Comparison of ENCODE assay signal across 8 mouse cellular contexts in the genomic region with DNA sequence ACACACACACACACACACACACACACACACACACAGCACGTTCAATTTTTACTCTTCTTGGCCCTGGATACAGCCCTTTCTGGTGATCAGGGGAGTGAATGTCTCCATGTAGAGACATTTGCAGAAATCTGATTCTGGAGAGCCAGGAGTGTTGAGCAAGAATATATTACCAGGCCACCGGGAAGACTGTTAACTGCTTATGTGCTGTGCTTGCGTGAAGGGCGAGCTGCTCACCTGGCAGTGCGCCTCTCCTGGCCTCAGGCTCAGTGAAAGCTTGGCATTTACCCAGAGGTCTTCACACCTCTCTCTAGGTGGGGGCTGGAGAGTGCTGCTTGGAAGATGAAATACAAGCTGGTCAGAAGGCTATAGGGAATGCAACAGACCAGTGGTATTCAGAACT.
DNase-seq lines count a peak whose midpoint lies in the region; ATAC-seq lines count a peak whose summit lies in the region.
"Had no signal": no experiment of that assay in that cellular context is flagged by ENCODE, and none has a peak within 500 bp of the region (broad histone marks: within the 10 kb centered on the region; RNA-seq: fewer than 3 reads in every experiment).

No protein-coding gene starts in this region.

- WGBS in hindbrain, embryonic 15.5 days: 30% methylated on average over 5 of the region's 5 CpGs
- 17% methylated on average over 5 of the region's 5 CpGs for WGBS in limb, embryonic 15.5 days

- peak overlapping the region; percentile 55 for H3K4me2 ChIP-seq in hindbrain, embryonic 15.5 days
- peak overlapping the region; percentile 42 for H3K4me2 ChIP-seq in limb, embryonic 15.5 days

- H3K9ac ChIP-seq in hindbrain, embryonic 15.5 days: 0 out of 2 replicates have a peak overlapping the region, but pooled peaks have one; percentile 26
- no peak overlapping the region for H3K9ac ChIP-seq in limb, embryonic 15.5 days

- no peaks in the 10 kb centered on the region for H3K27me3 ChIP-seq in hindbrain, embryonic 15.5 days
- H3K27me3 ChIP-seq in limb, embryonic 15.5 days: no peaks in the 10 kb centered on the region

- ATAC-seq in hindbrain, embryonic 15.5 days (ENCODE audit: low FRiP score, low read depth): peak; percentile 47; the same call in 1 of the 2 replicates
- ATAC-seq in limb, embryonic 15.5 days (ENCODE audit: insufficient number of reproducible peaks, low FRiP score, low TSS enrichment, low read depth): no peak
- no peak for ATAC-seq in erythroid progenitor cell, adult 5-6 weeks (replicated peaks; ENCODE audit: low FRiP score, poor library complexity, severe bottlenecking)
- no peak for ATAC-seq in megakaryocyte, adult 5-6 weeks (ENCODE audit: poor library complexity, severe bottlenecking)

- H3K4me1 ChIP-seq in hindbrain, embryonic 15.5 days (replicated peaks): peaks cover 11% of the 10 kb centered on the region
- peaks cover 11% of the 10 kb centered on the region; the same call in 1 of the 2 replicates for H3K4me1 ChIP-seq in limb, embryonic 15.5 days

- no peak overlapping the region; the same call in 1 of the 2 replicates for H3K4me3 ChIP-seq in hindbrain, embryonic 15.5 days
- H3K4me3 ChIP-seq in limb, embryonic 15.5 days: no peak overlapping the region; the same call in 1 of the 2 replicates
- H3K4me3 ChIP-seq: myocyte had no signal

- H3K27ac ChIP-seq in hindbrain, embryonic 15.5 days (replicated peaks): peak overlapping the region; percentile 78
- H3K27ac ChIP-seq in limb, embryonic 15.5 days: peak overlapping the region; percentile 64; the same call in 1 of the 2 replicates

- H3K9me3 ChIP-seq in hindbrain, embryonic 15.5 days: no peaks in the 10 kb centered on the region
- no peaks in the 10 kb centered on the region for H3K9me3 ChIP-seq in limb, embryonic 15.5 days

- H3K36me3 ChIP-seq in hindbrain, embryonic 15.5 days: no peaks in the 10 kb centered on the region
- H3K36me3 ChIP-seq in limb, embryonic 15.5 days: no peaks in the 10 kb centered on the region

- DNase-seq in MN1 (ENCODE audit: low spot score): peak; percentile 10
- DNase-seq in brain, adult 2 months (ENCODE audit: low read depth, low spot score): peak; percentile 9
- DNase-seq in layer of hippocampus, adult 8-10 months (ENCODE audit: low spot score in 2 of 2): no peak

Comparison
In these comparisons a context has a peak if more than half of its experiments do, and no peak if none do; other contexts are left out.
1. DNase-seq: peak in MN1 (single experiment) and brain, adult 2 months (single experiment); none in layer of hippocampus, adult 8-10 months (0 of 2).